Mouse (Mus musculus) olfactory bulb, adult 2 months (tissue): ENCODE measurements at regions not wholly inside any gene's neighbourhood (a gene's known extent, or its start where the extent isn't known, plus 50 kb on each side); places are given as distances from the start of the nearest gene placed in this dataset.

Source experiments
- CTCF ChIP-seq: fragments of 200-500 bp; IDR thresholded peaks from 2 replicates; pipeline ENCODE4 v1.5.1; 2012; ENCODE audit warnings: low read depth, mild to moderate bottlenecking, low read length, moderate library complexity; ENCODE audit not compliant: insufficient read depth
- POLR2A ChIP-seq: fragments of 200-500 bp; IDR thresholded peaks from 2 replicates; pipeline ENCODE4 v1.6.1; 2012; ENCODE audit warnings: mild to moderate bottlenecking, low read depth, low read length, moderate library complexity; ENCODE audit not compliant: insufficient read depth

GRCm38 (mm10) chr14:64592706-64593320 is 488.7 kb downstream of the Prss52 start:
- no peak for TF ChIP-seq CTCF
- TF ChIP-seq POLR2A: no peak
